Mouse (Mus musculus): ENCODE measurements around the gene Nthl1.

DNA sequence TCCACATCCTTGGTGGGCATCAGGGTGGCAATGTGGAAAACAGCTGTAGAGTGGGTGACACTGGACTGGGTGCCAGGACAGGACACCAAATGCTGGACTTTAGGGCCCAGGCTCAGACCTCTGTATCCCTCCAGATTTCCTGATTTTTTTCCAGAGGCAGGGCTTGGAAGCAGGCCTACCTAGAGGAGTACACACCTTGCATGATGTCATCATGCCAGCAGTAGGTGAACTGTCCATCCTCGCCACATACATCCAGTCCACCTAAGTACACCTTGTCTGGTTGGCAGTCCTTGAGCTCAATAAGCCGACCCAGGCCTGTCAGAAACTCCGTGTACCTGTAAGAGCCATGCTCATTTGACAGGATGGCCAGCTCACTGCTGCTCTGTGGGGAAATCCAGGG lies 34.5 kb upstream of the Nthl1 start:
- TF ChIP-seq CTCF (IDR thresholded peaks at IDR 0.05; ENCODE audit: low read depth) (no peak), EP300 (IDR thresholded peaks at IDR 0.05; ENCODE audit: low read depth) (no peak)
